Mouse (Mus musculus) urinary bladder, postnatal 25 days (tissue): ENCODE measurements around the gene Psg16.
"Not testable (repeated sequence)": the region's sequence is repeated elsewhere in the genome, so short reads cannot be mapped to it uniquely, and the experiment has no call there.

Source experiments
- DNase-seq: peaks from one replicate; pipeline ENCODE4 v3.0.0; 2022; ENCODE audit warnings: low spot score

The Psg16 gene

DNA sequence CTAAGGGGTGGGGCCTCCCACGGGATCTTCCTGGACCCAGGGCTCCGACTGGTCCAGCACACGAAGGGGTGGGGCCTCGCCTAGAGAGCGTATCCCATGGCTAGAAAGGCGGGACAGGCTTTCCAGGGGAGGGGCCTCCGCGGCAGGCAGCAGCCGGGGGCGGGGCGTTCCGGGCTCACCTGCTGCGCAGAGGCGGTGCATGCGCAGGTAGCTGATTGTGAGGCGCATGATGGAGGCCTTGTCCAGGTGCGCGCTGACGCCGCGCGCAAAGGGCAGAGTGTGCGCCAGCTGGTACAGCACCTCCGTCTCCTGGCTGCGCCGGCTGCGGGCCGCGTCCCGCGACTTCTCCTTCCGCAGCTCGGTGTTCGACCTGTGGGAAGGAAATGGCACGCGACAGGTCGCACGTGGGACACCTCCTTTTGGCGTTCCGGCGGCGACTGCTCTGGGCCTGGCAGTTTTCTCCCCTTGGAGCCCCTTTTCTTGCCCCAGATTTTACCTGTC lies 17.7 kb upstream of the Psg16 start:
- DNase-seq: peak; percentile 86

DNA sequence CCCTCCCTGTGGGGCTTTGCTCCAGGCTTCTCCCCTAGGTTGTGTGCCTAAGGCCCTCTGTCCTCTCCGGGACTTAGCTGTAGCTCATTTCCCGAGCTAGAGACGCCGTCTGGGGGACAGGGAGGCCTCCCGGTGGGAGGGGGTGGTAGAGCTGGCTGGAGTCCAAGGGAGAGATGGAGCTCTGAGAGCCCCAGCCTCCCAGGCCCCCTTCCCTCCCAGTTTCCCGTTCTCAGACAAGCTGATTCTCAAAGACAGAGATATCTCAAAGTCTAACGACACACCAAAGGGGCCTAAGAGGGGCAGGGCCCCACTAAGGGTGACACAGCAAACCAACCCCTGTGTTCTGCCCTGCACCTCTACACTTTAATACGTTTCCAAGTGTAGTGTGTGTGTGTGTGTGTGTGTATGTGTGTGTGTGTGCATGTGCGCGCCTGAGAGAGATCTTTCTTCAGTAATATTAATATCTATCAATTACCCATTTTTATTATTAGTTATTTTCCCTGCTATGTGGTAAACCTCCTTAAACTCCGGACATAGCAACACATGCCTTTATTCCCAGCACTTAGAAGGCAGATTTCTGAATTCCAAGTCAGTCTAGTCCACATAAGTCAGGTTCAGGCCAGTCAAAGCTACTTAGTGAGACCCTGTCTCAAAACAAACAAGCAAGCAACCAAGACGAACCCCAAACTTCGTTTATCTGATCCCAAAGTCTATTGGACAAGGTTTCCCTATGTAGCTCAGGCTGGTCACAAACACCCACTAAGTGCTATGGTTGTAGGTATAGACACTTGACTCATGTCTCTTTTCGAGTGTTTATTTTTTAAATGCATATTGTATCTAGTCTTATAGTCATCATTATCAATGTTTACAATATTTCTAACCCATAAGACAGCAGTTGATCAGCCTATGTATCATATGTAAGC lies 17.0 kb upstream of the Psg16 start:
- peak; percentile 26 for DNase-seq

- DNase-seq: peak; percentile 58
These were observed 15.7 kb upstream of the Psg16 start for GRCm38 (mm10) chr7:17058071-17058689.

GRCm38 (mm10) chr7:17058816-17059462 lies 14.9 kb upstream of the Psg16 start:
- DNase-seq: no peak

DNA sequence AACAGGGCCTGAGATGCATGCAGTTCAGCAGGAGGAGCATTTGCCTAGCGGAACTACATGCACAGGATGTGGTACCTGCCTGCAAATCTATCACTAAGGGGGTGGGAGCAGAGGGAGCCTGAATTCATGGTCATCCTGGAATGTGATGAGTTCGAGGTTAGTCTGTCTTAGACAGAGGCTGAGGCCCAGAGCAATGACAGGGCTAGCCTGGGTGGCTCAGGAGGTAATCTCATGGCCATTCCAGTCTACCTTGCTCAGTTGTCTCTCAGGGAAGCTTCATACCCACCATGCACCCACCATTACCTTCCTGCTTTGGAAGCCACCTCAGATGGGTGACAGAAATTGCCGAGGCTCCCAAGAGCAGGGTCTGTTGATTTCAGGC lies 14.4 kb upstream of the Psg16 start:
- no peak for DNase-seq

- DNase-seq: peak; percentile 96
These were observed 13.6 kb upstream of the Psg16 start for GRCm38 (mm10) chr7:17060031-17060781.

DNA sequence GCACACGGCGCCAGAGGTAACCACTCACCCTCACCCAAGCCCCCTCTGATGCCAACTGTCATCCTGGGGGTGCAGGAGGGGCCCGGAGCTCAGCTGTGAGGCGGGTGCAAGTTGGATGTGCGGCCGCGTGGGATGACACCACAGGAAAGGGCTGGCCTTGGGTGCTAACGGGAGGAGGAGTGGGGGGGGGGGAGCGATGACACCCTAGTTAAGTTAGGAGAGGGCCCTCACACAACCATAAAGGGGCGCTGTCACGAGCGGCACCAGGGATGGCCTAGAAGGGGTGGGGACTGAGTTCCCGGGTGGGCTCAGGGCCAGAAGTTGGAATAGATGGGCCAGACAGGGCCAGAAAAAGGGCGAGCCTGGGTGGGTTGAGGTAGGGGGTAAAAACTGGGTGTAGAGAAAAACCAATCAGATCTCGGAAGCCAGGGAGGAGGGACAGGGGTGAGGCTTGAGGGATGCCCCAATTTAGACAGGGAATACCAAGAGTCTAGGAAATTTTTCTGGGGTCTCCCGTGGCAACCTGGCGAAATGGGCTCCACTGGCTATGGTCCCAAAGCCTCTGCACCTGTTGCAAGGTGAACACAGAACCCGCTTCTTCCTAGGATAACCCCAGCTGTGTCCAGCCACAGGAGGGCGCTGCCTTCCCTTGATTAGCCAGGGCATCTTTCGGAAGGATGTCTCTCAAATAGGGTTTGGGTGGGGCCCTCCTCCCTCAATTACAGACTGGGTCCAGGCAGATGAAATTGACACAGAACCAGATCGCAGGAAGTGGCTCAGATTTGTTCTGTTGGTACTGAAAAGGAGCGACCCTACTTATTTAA lies 12.8 kb upstream of the Psg16 start:
- DNase-seq: peak; percentile 23

GRCm38 (mm10) chr7:17062389-17062788 lies 11.5 kb upstream of the Psg16 start, which contains the start of gene Hif3a:
Gene Hif3a, minus strand, starts transcription at chr7:17062427.
- peak; percentile 33 for DNase-seq

GRCm38 (mm10) chr7:17062845-17063244 lies 11.0 kb upstream of the Psg16 start:
- DNase-seq: no peak

- DNase-seq: no peak
These were observed 8.2 kb upstream of the Psg16 start for GRCm38 (mm10) chr7:17065620-17066019.

- DNase-seq: peak; percentile 87
These were observed 7.4 kb upstream of the Psg16 start for GRCm38 (mm10) chr7:17066412-17066811.

GRCm38 (mm10) chr7:17067000-17067399 lies 6.8 kb upstream of the Psg16 start:
- DNase-seq: no peak

GRCm38 (mm10) chr7:17067651-17068050 lies 6.2 kb upstream of the Psg16 start:
- DNase-seq: not testable (repeated sequence)

DNA sequence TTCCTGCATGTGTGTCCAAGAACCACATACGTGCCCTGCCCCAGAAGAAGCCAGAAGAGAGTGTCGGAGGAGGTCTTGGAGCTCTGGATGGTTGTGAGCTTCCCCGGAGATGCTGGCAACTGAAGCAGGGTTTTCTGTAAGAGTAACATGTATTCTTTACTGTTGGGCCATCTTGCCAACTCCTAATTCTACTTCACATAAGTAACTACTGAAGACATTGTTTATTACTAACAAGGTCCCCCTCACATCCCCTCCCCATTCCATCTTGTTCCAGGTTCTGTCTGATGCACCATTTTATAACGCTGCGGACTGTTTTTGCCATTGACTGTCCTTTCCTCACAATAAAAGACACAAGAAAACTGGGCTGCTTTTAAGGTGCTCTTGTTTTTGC lies 332 bp upstream of the Psg16 start:
- DNase-seq: no peak

- no peak for DNase-seq
These were observed 2.7 kb downstream of the Psg16 start for GRCm38 (mm10) chr7:17076542-17076941.

GRCm38 (mm10) chr7:17078076-17078654 lies 4.3 kb downstream of the Psg16 start:
- no peak for DNase-seq

DNA sequence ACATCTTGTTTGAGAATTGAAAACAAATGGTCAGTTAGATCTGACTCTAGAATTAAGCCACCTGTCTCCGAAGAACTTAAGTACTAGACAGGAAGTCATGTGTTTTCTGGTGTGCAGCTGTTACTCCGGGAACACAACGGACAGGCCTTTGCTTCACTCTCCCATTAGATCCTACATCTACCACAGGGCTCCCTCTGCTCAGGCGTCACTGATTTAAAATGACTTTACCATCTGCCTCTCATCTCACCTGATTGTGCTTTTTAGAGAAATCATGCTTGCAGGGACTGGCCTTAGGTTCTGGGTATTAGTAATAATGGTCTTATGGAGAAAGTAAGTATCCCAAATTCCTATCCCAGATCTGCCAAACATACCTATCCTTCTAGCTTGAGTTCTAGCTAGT lies 8.9 kb downstream of the Psg16 start:
- DNase-seq: no peak

GRCm38 (mm10) chr7:17087731-17088130 lies 13.9 kb downstream of the Psg16 start:
- DNase-seq: no peak

- DNase-seq: no peak
These were observed 16.3 kb downstream of the Psg16 start for GRCm38 (mm10) chr7:17090058-17090585.

- no peak for DNase-seq
These were observed 17.4 kb downstream of the Psg16 start for GRCm38 (mm10) chr7:17091280-17091679.
